Mouse (Mus musculus): Measurements from ENCODE around the gene Tmem132c.

DNA sequence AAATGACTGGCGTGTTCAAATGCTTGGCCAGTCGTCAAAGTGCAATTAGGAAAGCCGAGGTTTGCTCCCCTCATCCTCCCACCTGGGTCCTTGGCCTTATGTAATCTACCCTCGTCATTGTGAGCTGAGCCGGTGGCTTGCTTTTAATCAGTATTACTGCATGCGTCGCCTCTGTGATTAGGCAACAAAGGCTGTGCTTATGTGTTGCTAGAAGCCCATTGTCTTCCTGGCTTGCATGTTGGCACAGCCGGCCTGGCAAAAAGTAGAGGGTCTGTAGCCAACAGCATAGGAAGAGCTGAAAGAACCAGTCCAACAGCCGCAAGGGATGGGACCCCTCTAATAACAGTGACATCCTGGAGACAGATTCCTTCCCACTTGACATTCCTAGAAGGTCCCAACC lies 239.3 kb downstream of the Tmem132c start:
- TF ChIP-seq CTCF (IDR thresholded peaks at IDR 0.05; ENCODE audit: borderline replicate concordance, extremely low read depth, insufficient read depth, insufficient read length) (no peak), POLR2A (IDR thresholded peaks at IDR 0.05; ENCODE audit: borderline replicate concordance, extremely low read depth, insufficient read depth, insufficient read length, poor library complexity, severe bottlenecking) (no peak)
